Mouse (Mus musculus): ENCODE measurements at regions not wholly inside any gene's neighbourhood (a gene's known extent, or its start where the extent isn't known, plus 50 kb on each side); places are given as distances from the start of the nearest gene placed in this dataset.

- no peak overlapping the region for H3K4me2 ChIP-seq (replicated peaks)
- H3K27ac ChIP-seq = no peak overlapping the region
- no peaks in the 10 kb centered on the region for H3K36me3 ChIP-seq (replicated peaks; ENCODE audit: control insufficient read depth, insufficient read depth)
- ATAC-seq (ENCODE audit: low FRiP score) = no peak
- H3K4me3 ChIP-seq (replicated peaks; ENCODE audit: low read length) = no peak overlapping the region
- no peaks in the 10 kb centered on the region for H3K27me3 ChIP-seq (ENCODE audit: control insufficient read depth, insufficient read depth, low read length)
- DNase-seq (ENCODE audit: low spot score) = no peak
- 96% methylated on average over 2 of the region's 2 CpGs for WGBS
- no peaks in the 10 kb centered on the region for H3K9me3 ChIP-seq (ENCODE audit: control insufficient read depth, low read length)
- no peaks in the 10 kb centered on the region for H3K4me1 ChIP-seq (replicated peaks; ENCODE audit: control insufficient read depth, insufficient read depth, low read length)
- H3K9ac ChIP-seq = no peak overlapping the region
Measured at GRCm38 (mm10) chr1:122273579-122273978, 705.8 kb upstream of the Ddx18 start.

GRCm38 (mm10) chr1:122243031-122243430, 675.2 kb upstream of the Ddx18 start:
- Histone ChIP-seq H3K36me3 (replicated peaks; ENCODE audit: control insufficient read depth, insufficient read depth) (no peaks in the 10 kb centered on the region), H3K9ac (no peak overlapping the region), H3K4me1 (replicated peaks; ENCODE audit: control insufficient read depth, insufficient read depth, low read length) (no peaks in the 10 kb centered on the region), H3K4me3 (replicated peaks; ENCODE audit: low read length) (no peak overlapping the region), H3K4me2 (replicated peaks) (no peak overlapping the region), H3K27ac (no peak overlapping the region), H3K9me3 (ENCODE audit: control insufficient read depth, low read length) (no peaks in the 10 kb centered on the region), H3K27me3 (ENCODE audit: control insufficient read depth, insufficient read depth, low read length) (no peaks in the 10 kb centered on the region)
- peak; percentile 25 for DNase-seq (ENCODE audit: low spot score)
- no peak for ATAC-seq (ENCODE audit: low FRiP score)
- WGBS = 69% methylated on average over 2 of the region's 2 CpGs

- H3K9me3 ChIP-seq (ENCODE audit: control insufficient read depth, low read length) = no peaks in the 10 kb centered on the region
- H3K36me3 ChIP-seq (replicated peaks; ENCODE audit: control insufficient read depth, insufficient read depth) = no peaks in the 10 kb centered on the region
- DNase-seq (ENCODE audit: low spot score) (no peak), ATAC-seq (ENCODE audit: low FRiP score) (no peak)
- no peak overlapping the region for H3K4me3 ChIP-seq (replicated peaks; ENCODE audit: low read length)
- H3K27ac ChIP-seq = no peak overlapping the region
- no peak overlapping the region for H3K9ac ChIP-seq
- WGBS = 92% methylated on average over 3 of the region's 3 CpGs
- H3K4me1 ChIP-seq (replicated peaks; ENCODE audit: control insufficient read depth, insufficient read depth, low read length) = no peaks in the 10 kb centered on the region
- H3K27me3 ChIP-seq (ENCODE audit: control insufficient read depth, insufficient read depth, low read length) = no peaks in the 10 kb centered on the region
- H3K4me2 ChIP-seq (replicated peaks) = no peak overlapping the region
Measured at GRCm38 (mm10) chr1:122241511-122241910, 673.7 kb upstream of the Ddx18 start.

- no peak for ATAC-seq (ENCODE audit: low FRiP score)
- H3K36me3 ChIP-seq (replicated peaks; ENCODE audit: control insufficient read depth, insufficient read depth) = no peaks in the 10 kb centered on the region
- DNase-seq (ENCODE audit: low spot score) = no peak
- H3K4me3 ChIP-seq (replicated peaks; ENCODE audit: low read length) = no peak overlapping the region
- no peak overlapping the region for H3K27ac ChIP-seq
- H3K27me3 ChIP-seq (ENCODE audit: control insufficient read depth, insufficient read depth, low read length) = no peaks in the 10 kb centered on the region
- WGBS = 81% methylated on average over 4 of the region's 4 CpGs
- H3K4me1 ChIP-seq (replicated peaks; ENCODE audit: control insufficient read depth, insufficient read depth, low read length) = no peaks in the 10 kb centered on the region
- no peak overlapping the region for H3K9ac ChIP-seq
- H3K4me2 ChIP-seq (replicated peaks) = no peak overlapping the region
- no peaks in the 10 kb centered on the region for H3K9me3 ChIP-seq (ENCODE audit: control insufficient read depth, low read length)
Measured at GRCm38 (mm10) chr1:122230442-122230841, 662.7 kb upstream of the Ddx18 start.

GRCm38 (mm10) chr1:122212484-122212883, 644.7 kb upstream of the Ddx18 start:
- H3K4me1 ChIP-seq (replicated peaks; ENCODE audit: control insufficient read depth, insufficient read depth, low read length) = no peaks in the 10 kb centered on the region
- H3K4me2 ChIP-seq (replicated peaks) = no peak overlapping the region
- WGBS = 56% methylated on average over 2 of the region's 2 CpGs
- no peak overlapping the region for H3K9ac ChIP-seq
- H3K27me3 ChIP-seq (ENCODE audit: control insufficient read depth, insufficient read depth, low read length) = no peaks in the 10 kb centered on the region
- H3K36me3 ChIP-seq (replicated peaks; ENCODE audit: control insufficient read depth, insufficient read depth) = no peaks in the 10 kb centered on the region
- H3K4me3 ChIP-seq (replicated peaks; ENCODE audit: low read length) = no peak overlapping the region
- ATAC-seq (ENCODE audit: low FRiP score) (peak; percentile 65), DNase-seq (ENCODE audit: low spot score) (peak; percentile 65)
- H3K27ac ChIP-seq = no peak overlapping the region
- no peaks in the 10 kb centered on the region for H3K9me3 ChIP-seq (ENCODE audit: control insufficient read depth, low read length)

- Histone ChIP-seq H3K9me3 (ENCODE audit: control insufficient read depth, low read length) (no peaks in the 10 kb centered on the region), H3K4me2 (replicated peaks) (no peak overlapping the region), H3K4me1 (replicated peaks; ENCODE audit: control insufficient read depth, insufficient read depth, low read length) (no peaks in the 10 kb centered on the region), H3K27ac (no peak overlapping the region), H3K36me3 (replicated peaks; ENCODE audit: control insufficient read depth, insufficient read depth) (no peaks in the 10 kb centered on the region), H3K4me3 (replicated peaks; ENCODE audit: low read length) (no peak overlapping the region), H3K27me3 (ENCODE audit: control insufficient read depth, insufficient read depth, low read length) (no peaks in the 10 kb centered on the region), H3K9ac (no peak overlapping the region)
- ATAC-seq (ENCODE audit: low FRiP score) = no peak
- WGBS = 91% methylated on average over 2 of the region's 2 CpGs
- no peak for DNase-seq (ENCODE audit: low spot score)
Measured at GRCm38 (mm10) chr1:122208619-122209018, 640.8 kb upstream of the Ddx18 start.

GRCm38 (mm10) chr1:122169547-122169946, 601.8 kb upstream of the Ddx18 start:
- Histone ChIP-seq H3K4me1 (replicated peaks; ENCODE audit: control insufficient read depth, insufficient read depth, low read length) (no peaks in the 10 kb centered on the region), H3K9me3 (ENCODE audit: control insufficient read depth, low read length) (no peaks in the 10 kb centered on the region), H3K9ac (no peak overlapping the region), H3K27ac (no peak overlapping the region), H3K4me3 (replicated peaks; ENCODE audit: low read length) (no peak overlapping the region), H3K36me3 (replicated peaks; ENCODE audit: control insufficient read depth, insufficient read depth) (no peaks in the 10 kb centered on the region), H3K27me3 (ENCODE audit: control insufficient read depth, insufficient read depth, low read length) (no peaks in the 10 kb centered on the region), H3K4me2 (replicated peaks) (no peak overlapping the region)
- 85% methylated on average over 2 of the region's 2 CpGs for WGBS
- DNase-seq (ENCODE audit: low spot score) = no peak
- no peak for ATAC-seq (ENCODE audit: low FRiP score)

GRCm38 (mm10) chr1:122161798-122162197, 594.0 kb upstream of the Ddx18 start:
- no peak overlapping the region for H3K27ac ChIP-seq
- H3K4me3 ChIP-seq (replicated peaks; ENCODE audit: low read length) = no peak overlapping the region
- no peak overlapping the region for H3K4me2 ChIP-seq (replicated peaks)
- no peak for ATAC-seq (ENCODE audit: low FRiP score)
- WGBS = 88% methylated on average over 1 of the region's 1 CpGs
- no peaks in the 10 kb centered on the region for H3K27me3 ChIP-seq (ENCODE audit: control insufficient read depth, insufficient read depth, low read length)
- no peaks in the 10 kb centered on the region for H3K36me3 ChIP-seq (replicated peaks; ENCODE audit: control insufficient read depth, insufficient read depth)
- H3K4me1 ChIP-seq (replicated peaks; ENCODE audit: control insufficient read depth, insufficient read depth, low read length) = no peaks in the 10 kb centered on the region
- DNase-seq (ENCODE audit: low spot score) = no peak
- H3K9ac ChIP-seq = no peak overlapping the region
- no peaks in the 10 kb centered on the region for H3K9me3 ChIP-seq (ENCODE audit: control insufficient read depth, low read length)

GRCm38 (mm10) chr1:122141362-122141761, 573.6 kb upstream of the Ddx18 start:
- DNase-seq (ENCODE audit: low spot score) (no peak), ATAC-seq (ENCODE audit: low FRiP score) (no peak)
- H3K4me3 ChIP-seq (replicated peaks; ENCODE audit: low read length) = no peak overlapping the region
- no peaks in the 10 kb centered on the region for H3K4me1 ChIP-seq (replicated peaks; ENCODE audit: control insufficient read depth, insufficient read depth, low read length)
- no peaks in the 10 kb centered on the region for H3K36me3 ChIP-seq (replicated peaks; ENCODE audit: control insufficient read depth, insufficient read depth)
- H3K9me3 ChIP-seq (ENCODE audit: control insufficient read depth, low read length) = no peaks in the 10 kb centered on the region
- H3K27me3 ChIP-seq (ENCODE audit: control insufficient read depth, insufficient read depth, low read length) = no peaks in the 10 kb centered on the region
- no peak overlapping the region for H3K27ac ChIP-seq
- H3K9ac ChIP-seq = no peak overlapping the region
- H3K4me2 ChIP-seq (replicated peaks) = no peak overlapping the region

GRCm38 (mm10) chr1:122123954-122124353, 556.2 kb upstream of the Ddx18 start:
- H3K27ac ChIP-seq = no peak overlapping the region
- DNase-seq (ENCODE audit: low spot score) (no peak), ATAC-seq (ENCODE audit: low FRiP score) (no peak)
- H3K9ac ChIP-seq = no peak overlapping the region
- 51% methylated on average over 4 of the region's 4 CpGs for WGBS
- no peak overlapping the region for H3K4me2 ChIP-seq (replicated peaks)
- H3K4me1 ChIP-seq (replicated peaks; ENCODE audit: control insufficient read depth, insufficient read depth, low read length) = no peaks in the 10 kb centered on the region
- H3K9me3 ChIP-seq (ENCODE audit: control insufficient read depth, low read length) = no peaks in the 10 kb centered on the region
- no peaks in the 10 kb centered on the region for H3K27me3 ChIP-seq (ENCODE audit: control insufficient read depth, insufficient read depth, low read length)
- H3K36me3 ChIP-seq (replicated peaks; ENCODE audit: control insufficient read depth, insufficient read depth) = no peaks in the 10 kb centered on the region
- no peak overlapping the region for H3K4me3 ChIP-seq (replicated peaks; ENCODE audit: low read length)
